Mouse (Mus musculus) hindbrain, embryonic 13.5 days (tissue): ENCODE results near the gene 6430571L13Rik. TPM values are rescaled to one million over a fixed set of nuclear protein-coding genes. Genes with fewer than 3 reads are reported as not detected.

Source experiments
- ATAC-seq: fragments of 200-750 bp; cut with Nextera tagmentation; 2 replicates; pipeline ENCODE4 v1.8.0; 2017; ENCODE audit warnings: moderate TSS enrichment; ENCODE audit not compliant: low FRiP score
- H3K27ac ChIP-seq: fragments of 300-500 bp; sonication (generic); 2 replicates; pipeline ENCODE4 v1.5.1; 2015; ENCODE audit warnings: inconsistent platforms, mild to moderate bottlenecking, moderate library complexity
- H3K27me3 ChIP-seq: fragments of 300-500 bp; sonication (generic); 2 replicates; pipeline ENCODE4 v1.6.1; 2015; ENCODE audit warnings: mild to moderate bottlenecking, inconsistent platforms
- H3K36me3 ChIP-seq: fragments of 300-500 bp; sonication (generic); 2 replicates; pipeline ENCODE4 v1.6.1; 2015; ENCODE audit warnings: mild to moderate bottlenecking, inconsistent platforms
- H3K4me1 ChIP-seq: fragments of 300-500 bp; sonication (generic); replicated peaks from 2 replicates; pipeline ENCODE4 v1.6.1; 2015; ENCODE audit warnings: inconsistent platforms
- H3K4me2 ChIP-seq: fragments of 300-500 bp; sonication (generic); 2 replicates; pipeline ENCODE4 v1.6.1; 2015; ENCODE audit warnings: inconsistent platforms, mild to moderate bottlenecking, moderate library complexity
- H3K4me3 ChIP-seq: fragments of 300-500 bp; sonication (generic); 2 replicates; pipeline ENCODE4 v1.5.1; 2015; ENCODE audit warnings: mild to moderate bottlenecking, inconsistent platforms
- H3K9ac ChIP-seq: fragments of 300-500 bp; sonication (generic); 2 replicates; pipeline ENCODE4 v1.6.1; 2015; ENCODE audit warnings: mild to moderate bottlenecking, inconsistent platforms
- H3K9me3 ChIP-seq: fragments of 300-500 bp; sonication (generic); 2 replicates; pipeline ENCODE4 v1.6.1; 2016; ENCODE audit warnings: inconsistent platforms
- WGBS: fragments of 180-500 bp; shearing (Covaris S2); methylation state at CpG from one replicate; pipeline ENCODE4 v1.1.7; 2015; 5-methylcytosine and 5-hydroxymethylcytosine counted together
- polyA plus RNA-seq: library from polyadenylated mRNA; unstranded; fragments of >200 nt; fragmentation: Nextera tagmentation; extraction: Ambion mirVana; gene quantifications from 2 replicates; pipeline ENCODE4 v1.2.1, GENCODE M21; 2015

6430571L13Rik gene
- polyA plus RNA-seq, 1 experiment from 2014 or later: 8.3 TPM

GRCm38 (mm10) chr9:107308346-107309000, 31.9 kb upstream of the 6430571L13Rik start:
- no peak overlapping the region for H3K4me3 ChIP-seq
- no peak for ATAC-seq
- no peaks in the 10 kb centered on the region for H3K36me3 ChIP-seq
- H3K9me3 ChIP-seq: no peaks in the 10 kb centered on the region
- H3K4me1 ChIP-seq: 0 out of 2 replicates have a peak, but pooled peaks cover 2% of the 10 kb centered on the region
- no peaks in the 10 kb centered on the region for H3K27me3 ChIP-seq
- H3K27ac ChIP-seq: no peak overlapping the region
- H3K4me2 ChIP-seq: no peak overlapping the region
- 87% methylated on average over 9 of the region's 9 CpGs for WGBS
- no peak overlapping the region for H3K9ac ChIP-seq

- WGBS: 81% methylated on average over 9 of the region's 9 CpGs
Observed at GRCm38 (mm10) chr9:107309171-107309570, 31.2 kb upstream of the 6430571L13Rik start.

GRCm38 (mm10) chr9:107309600-107309999, 30.8 kb upstream of the 6430571L13Rik start:
- Histone ChIP-seq H3K4me1 (0 out of 2 replicates have a peak, but pooled peaks cover 2% of the 10 kb centered on the region), H3K4me3 (no peak overlapping the region), H3K36me3 (no peaks in the 10 kb centered on the region), H3K9me3 (no peaks in the 10 kb centered on the region), H3K27ac (no peak overlapping the region), H3K4me2 (no peak overlapping the region), H3K27me3 (no peaks in the 10 kb centered on the region), H3K9ac (no peak overlapping the region)
- no peak for ATAC-seq
- 77% methylated on average over 5 of the region's 5 CpGs for WGBS

More at GRCm38 (mm10) chr9:107309171-107309570, 31.2 kb upstream of the 6430571L13Rik start:
- Histone ChIP-seq H3K9me3 (no peaks in the 10 kb centered on the region), H3K4me1 (0 out of 2 replicates have a peak, but pooled peaks cover 2% of the 10 kb centered on the region), H3K4me2 (no peak overlapping the region), H3K4me3 (no peak overlapping the region), H3K27ac (no peak overlapping the region), H3K36me3 (no peaks in the 10 kb centered on the region), H3K27me3 (no peaks in the 10 kb centered on the region), H3K9ac (no peak overlapping the region)
- no peak for ATAC-seq

- Histone ChIP-seq H3K4me2 (no peak overlapping the region), H3K27me3 (no peaks in the 10 kb centered on the region), H3K9ac (no peak overlapping the region), H3K4me3 (no peak overlapping the region), H3K27ac (no peak overlapping the region), H3K36me3 (no peaks in the 10 kb centered on the region), H3K9me3 (no peaks in the 10 kb centered on the region), H3K4me1 (no peaks in the 10 kb centered on the region)
- 69% methylated on average over 10 of the region's 10 CpGs for WGBS
- no peak for ATAC-seq
Observed at GRCm38 (mm10) chr9:107312811-107313584, 27.4 kb upstream of the 6430571L13Rik start.

- Histone ChIP-seq H3K9me3 (no peaks in the 10 kb centered on the region), H3K36me3 (no peaks in the 10 kb centered on the region), H3K27ac (no peak overlapping the region), H3K4me3 (no peak overlapping the region), H3K27me3 (no peaks in the 10 kb centered on the region), H3K4me2 (no peak overlapping the region), H3K4me1 (no peaks in the 10 kb centered on the region), H3K9ac (no peak overlapping the region)
- 88% methylated on average over 3 of the region's 3 CpGs for WGBS
- no peak for ATAC-seq
Observed at GRCm38 (mm10) chr9:107313926-107314325, 26.5 kb upstream of the 6430571L13Rik start.

- no peak for ATAC-seq
- Histone ChIP-seq H3K27me3 (no peaks in the 10 kb centered on the region), H3K27ac (no peak overlapping the region), H3K36me3 (no peaks in the 10 kb centered on the region), H3K4me2 (no peak overlapping the region), H3K9ac (no peak overlapping the region), H3K9me3 (no peaks in the 10 kb centered on the region), H3K4me3 (no peak overlapping the region), H3K4me1 (no peaks in the 10 kb centered on the region)
- WGBS: 72% methylated on average over 2 of the region's 2 CpGs
Observed at GRCm38 (mm10) chr9:107315791-107316190, 24.6 kb upstream of the 6430571L13Rik start.

GRCm38 (mm10) chr9:107322461-107323050, 17.8 kb upstream of the 6430571L13Rik start:
- Histone ChIP-seq H3K27ac (no peak overlapping the region), H3K36me3 (peaks cover 6% of the 10 kb centered on the region), H3K4me3 (no peak overlapping the region), H3K4me2 (no peak overlapping the region), H3K9ac (no peak overlapping the region), H3K27me3 (no peaks in the 10 kb centered on the region), H3K4me1 (no peaks in the 10 kb centered on the region), H3K9me3 (no peaks in the 10 kb centered on the region)
- 88% methylated on average over 8 of the region's 8 CpGs for WGBS
- ATAC-seq: no peak

GRCm38 (mm10) chr9:107323558-107323957, 16.8 kb upstream of the 6430571L13Rik start:
- WGBS: 72% methylated on average over 6 of the region's 6 CpGs
- Histone ChIP-seq H3K36me3 (peaks cover 16% of the 10 kb centered on the region), H3K27ac (no peak overlapping the region)

GRCm38 (mm10) chr9:107324799-107325561, 15.4 kb upstream of the 6430571L13Rik start:
- H3K27ac ChIP-seq: no peak overlapping the region
- peaks cover 20% of the 10 kb centered on the region for H3K36me3 ChIP-seq
- no peak overlapping the region for H3K9ac ChIP-seq
- WGBS: 65% methylated on average over 4 of the region's 4 CpGs
- no peaks in the 10 kb centered on the region for H3K4me1 ChIP-seq
- H3K9me3 ChIP-seq: no peaks in the 10 kb centered on the region
- no peaks in the 10 kb centered on the region for H3K27me3 ChIP-seq
- H3K4me2 ChIP-seq: no peak overlapping the region
- ATAC-seq: no peak
- H3K4me3 ChIP-seq: no peak overlapping the region

More at GRCm38 (mm10) chr9:107323558-107323957, 16.8 kb upstream of the 6430571L13Rik start:
- Histone ChIP-seq H3K4me3 (no peak overlapping the region), H3K9me3 (no peaks in the 10 kb centered on the region), H3K9ac (0 out of 2 replicates have a peak overlapping the region, but pooled peaks have one; percentile 8), H3K4me1 (no peaks in the 10 kb centered on the region), H3K27me3 (no peaks in the 10 kb centered on the region), H3K4me2 (no peak overlapping the region)
- ATAC-seq: no peak

GRCm38 (mm10) chr9:107325904-107326303, 14.5 kb upstream of the 6430571L13Rik start:
- WGBS: 91% methylated on average over 7 of the region's 7 CpGs
- Histone ChIP-seq H3K4me1 (no peaks in the 10 kb centered on the region), H3K9me3 (no peaks in the 10 kb centered on the region), H3K36me3 (peaks cover 25% of the 10 kb centered on the region), H3K4me2 (no peak overlapping the region), H3K9ac (no peak overlapping the region), H3K27me3 (no peaks in the 10 kb centered on the region), H3K4me3 (no peak overlapping the region), H3K27ac (no peak overlapping the region)
- no peak for ATAC-seq

- no peaks in the 10 kb centered on the region for H3K27me3 ChIP-seq
- 90% methylated on average over 16 of the region's 16 CpGs for WGBS
Observed at GRCm38 (mm10) chr9:107327879-107328620, 12.4 kb upstream of the 6430571L13Rik start.

More at GRCm38 (mm10) chr9:107327879-107328620, 12.4 kb upstream of the 6430571L13Rik start:
- Histone ChIP-seq H3K4me3 (no peak overlapping the region), H3K36me3 (peaks cover 42% of the 10 kb centered on the region), H3K4me1 (no peaks in the 10 kb centered on the region), H3K27ac (no peak overlapping the region), H3K4me2 (no peak overlapping the region), H3K9me3 (no peaks in the 10 kb centered on the region), H3K9ac (no peak overlapping the region)
- no peak for ATAC-seq
